Mouse (Mus musculus) MEL (cell line): ENCODE data around the gene D11Wsu47e. TPM values are rescaled to one million over a fixed set of nuclear protein-coding genes. Genes with fewer than 3 reads are reported as not detected.
A peak's percentile ranks its signal among the peaks of the same experiment; 100 is the strongest.

Experiments used
- DNase-seq: peaks from one replicate; pipeline ENCODE4 v3.0.0; 2011; ENCODE audit warnings: low read depth, low spot score
- H3K27ac ChIP-seq: 2 replicates; pipeline ENCODE4 v1.5.1; 2012; ENCODE audit warnings: low read depth, mild to moderate bottlenecking, control low read depth, low read length, moderate library complexity; ENCODE audit not compliant: control insufficient read depth
- H3K27me3 ChIP-seq, 2 experiments: fragments of 150-350 bp in 1 of 2; sonication (generic) in 1 of 2; 2 replicates each; pipeline ENCODE4 v1.6.1; 2012; ENCODE audit warnings: low read length in 2 of 2, mild to moderate bottlenecking in 2 of 2, improper control_type of control experiment in 1 of 2, moderate library complexity in 1 of 2; ENCODE audit not compliant: insufficient read depth in 2 of 2, control insufficient read depth in 1 of 2
- H3K36me3 ChIP-seq, 2 experiments: 2 replicates each; pipeline ENCODE4 v1.6.1; 2012 to 2014; ENCODE audit warnings: low read length in 2 of 2, improper control_type of control experiment in 1 of 2, inconsistent platforms in 1 of 2, mild to moderate bottlenecking in 1 of 2; ENCODE audit not compliant: insufficient read depth in 2 of 2, control insufficient read depth in 1 of 2
- H3K4me1 ChIP-seq, 2 experiments: fragments of 150-350 bp in 1 of 2; sonication (generic) in 1 of 2; 2 replicates each; pipeline ENCODE4 v1.6.1; 2012; ENCODE audit warnings: low read length in 2 of 2, improper control_type of control experiment in 1 of 2, mild to moderate bottlenecking in 1 of 2; ENCODE audit not compliant: insufficient read depth in 2 of 2, control insufficient read depth in 1 of 2
- H3K4me3 ChIP-seq, 2 experiments: fragments of 150-350 bp in 1 of 2; sonication (generic) in 1 of 2; 2 replicates each; pipeline ENCODE4 v1.5.1; 2012; ENCODE audit warnings: low read depth in 2 of 2, low read length in 2 of 2, mild to moderate bottlenecking in 2 of 2, moderate library complexity in 2 of 2, control low read depth in 1 of 2, improper control_type of control experiment in 1 of 2; ENCODE audit not compliant: control insufficient read depth in 1 of 2, insufficient read depth in 1 of 2
- H3K79me2 ChIP-seq: 2 replicates; pipeline ENCODE4 v1.6.1; 2012; ENCODE audit warnings: mild to moderate bottlenecking, low read length, moderate library complexity; ENCODE audit not compliant: control insufficient read depth, poor library complexity, insufficient read depth
- H3K9ac ChIP-seq: 2 replicates; pipeline ENCODE4 v1.6.1; 2012; ENCODE audit warnings: low read depth, mild to moderate bottlenecking, control low read depth, low read length, moderate library complexity; ENCODE audit not compliant: control insufficient read depth, poor library complexity, severe bottlenecking
- H3K9me3 ChIP-seq: fragments of 150-350 bp; sonication (generic); replicated peaks from 2 replicates; pipeline ENCODE4 v1.6.1; 2012; ENCODE audit warnings: mild to moderate bottlenecking, low read length, improper control_type of control experiment, moderate library complexity; ENCODE audit not compliant: insufficient read depth
- EP300 ChIP-seq, 2 experiments: IDR thresholded peaks; 2 replicates each; pipeline ENCODE4 v1.6.1; 2011; ENCODE audit warnings: improper control_type of control experiment in 2 of 2, low read length in 2 of 2, low read depth in 1 of 2, mild to moderate bottlenecking in 1 of 2
- ETS1 ChIP-seq: IDR thresholded peaks from 2 replicates; pipeline ENCODE4 v1.6.1; 2012; ENCODE audit warnings: low read depth, mild to moderate bottlenecking, inconsistent platforms, low read length, improper control_type of control experiment, moderate library complexity
- GABPA ChIP-seq: IDR thresholded peaks from 2 replicates; pipeline ENCODE4 v1.6.1; 2012; ENCODE audit warnings: low read depth, mild to moderate bottlenecking, inconsistent platforms, low read length, improper control_type of control experiment, moderate library complexity
- JUND ChIP-seq: IDR thresholded peaks from 2 replicates; pipeline ENCODE4 v1.6.1; 2011; ENCODE audit warnings: low read depth, mild to moderate bottlenecking, improper control_type of control experiment, low read length
- MAX ChIP-seq: IDR thresholded peaks from 2 replicates; pipeline ENCODE4 v1.6.1; 2011; ENCODE audit warnings: low read length, improper control_type of control experiment
- MXI1 ChIP-seq: IDR thresholded peaks from 2 replicates; pipeline ENCODE4 v1.6.1; 2011; ENCODE audit warnings: mild to moderate bottlenecking, low read depth, low read length, improper control_type of control experiment
- MYB ChIP-seq: IDR thresholded peaks from 2 replicates; pipeline ENCODE4 v1.6.1; 2011; ENCODE audit warnings: mild to moderate bottlenecking, low read depth, low read length, improper control_type of control experiment
- polyA plus RNA-seq, 2 experiments: library from polyadenylated mRNA; stranded (reverse) in 1 of 2; unstranded in 1 of 2; fragments of >175 nt in 1 of 2; fragments of >200 nt in 1 of 2; gene quantifications; 2 replicates each; pipeline versions ENCODE4 v1.2.1 to v1.2.4; 2012; ENCODE audit warnings: low replicate concordance in 2 of 2, low read depth in 1 of 2; ENCODE audit not compliant: insufficient read length in 2 of 2, insufficient read depth in 1 of 2, missing spikeins in 1 of 2
- total RNA-seq: library from RNA; depleted of rRNA; stranded (reverse); fragments of 300-350 nt; gene quantifications from 2 replicates; pipeline ENCODE4 v1.2.3, GENCODE M21; 2012

The D11Wsu47e gene
- total and polyA plus RNA-seq, 3 experiments, result 25.0 to 40.6 TPM; not detected in 1

GRCm38 (mm10) chr11:113733631-113734364 lies 49.6 kb downstream of the D11Wsu47e start:
- Histone ChIP-seq H3K9me3 (no peaks in the 10 kb centered on the region), H3K36me3 (peaks cover 7 to 12% of the 10 kb centered on the region in 2 experiments; a peak in 3 of 4 replicates), H3K4me1 (peaks cover 0 to 23% of the 10 kb centered on the region in 2 experiments; a peak in 3 of 4 replicates), H3K4me3 (no peak overlapping the region), H3K27me3 (no peaks in the 10 kb centered on the region), H3K9ac (no peak overlapping the region), H3K79me2 (peaks cover 22% of the 10 kb centered on the region), H3K27ac (no peak overlapping the region)
- TF ChIP-seq ETS1 (peak; percentile 39; the same call in 1 of the 2 replicates), EP300 (IDR thresholded peaks at IDR 0.05; ENCODE audit: low read depth in 1 of 2, low read length in 2 of 2) (peak in 1 of 2 experiments; percentile 64; a peak in 2 of 4 replicates), JUND (peak; percentile 83; the same call in 1 of the 2 replicates), GABPA (no peak)
- DNase-seq, result peak; percentile 62

GRCm38 (mm10) chr11:113735151-113735550 lies 50.9 kb downstream of the D11Wsu47e start:
- peaks cover 24% of the 10 kb centered on the region for H3K79me2 ChIP-seq
- H3K27ac ChIP-seq, result no peak overlapping the region
- H3K4me3 ChIP-seq, result no peak overlapping the region
- H3K4me1 ChIP-seq, result peaks cover 0 to 27% of the 10 kb centered on the region in 2 experiments; a peak in 3 of 4 replicates
- no peaks in the 10 kb centered on the region for H3K9me3 ChIP-seq
- H3K9ac ChIP-seq, result no peak overlapping the region
- no peaks in the 10 kb centered on the region for H3K27me3 ChIP-seq
- TF ChIP-seq MAX, result no peak
- peaks cover 7 to 12% of the 10 kb centered on the region in 2 experiments; a peak in 3 of 4 replicates for H3K36me3 ChIP-seq
- DNase-seq, result no peak

GRCm38 (mm10) chr11:113736848-113737552 lies 52.8 kb downstream of the D11Wsu47e start:
- Histone ChIP-seq H3K4me1 (peaks cover 0 to 27% of the 10 kb centered on the region in 2 experiments; a peak in 3 of 4 replicates), H3K9me3 (no peaks in the 10 kb centered on the region), H3K27ac (no peak overlapping the region), H3K79me2 (peaks cover 30% of the 10 kb centered on the region), H3K9ac (no peak overlapping the region), H3K27me3 (no peaks in the 10 kb centered on the region), H3K36me3 (peaks cover 7 to 13% of the 10 kb centered on the region in 2 experiments; a peak in 3 of 4 replicates), H3K4me3 (no peak overlapping the region)
- DNase-seq, result no peak
- TF ChIP-seq MYB, result no peak
- 0 out of 2 replicates have a peak, but pooled peaks have one; percentile 22 for TF ChIP-seq MXI1
